Mouse (Mus musculus) intestine, postnatal 0 days (tissue): ENCODE data around the gene Gm960. TPM values are rescaled to one million over a fixed set of nuclear protein-coding genes. Genes with fewer than 3 reads are reported as not detected.

Source experiments
- ATAC-seq: fragments of 200-750 bp; cut with Nextera tagmentation; 2 replicates; pipeline ENCODE4 v1.8.0; 2017; ENCODE audit warnings: mild to moderate bottlenecking, moderate TSS enrichment, moderate library complexity
- H3K27ac ChIP-seq: fragments of 300-500 bp; sonication (generic); 2 replicates; pipeline ENCODE4 v1.5.1; 2014; ENCODE audit warnings: mild to moderate bottlenecking, low read depth, low read length, moderate library complexity
- H3K27me3 ChIP-seq: fragments of 300-500 bp; sonication (generic); replicated peaks from 2 replicates; pipeline ENCODE4 v1.6.1; 2014; ENCODE audit warnings: low read length, mixed read lengths; ENCODE audit not compliant: control insufficient read depth, insufficient read depth
- H3K36me3 ChIP-seq: fragments of 300-500 bp; sonication (generic); 2 replicates; pipeline ENCODE4 v1.6.1; 2014; ENCODE audit warnings: mild to moderate bottlenecking, moderate library complexity; ENCODE audit not compliant: control insufficient read depth, insufficient read depth
- H3K4me1 ChIP-seq: fragments of 300-500 bp; sonication (generic); replicated peaks from 2 replicates; pipeline ENCODE4 v1.6.1; 2014; ENCODE audit warnings: antibody characterized with exemption, low read length, mixed read lengths; ENCODE audit not compliant: control insufficient read depth, insufficient read depth
- H3K4me2 ChIP-seq: fragments of 300-500 bp; sonication (generic); replicated peaks from 2 replicates; pipeline ENCODE4 v1.6.1; 2014; ENCODE audit warnings: low read depth, mild to moderate bottlenecking, moderate library complexity
- H3K4me3 ChIP-seq: fragments of 300-500 bp; sonication (generic); 2 replicates; pipeline ENCODE4 v1.5.1; 2014; ENCODE audit warnings: low read depth, low read length
- H3K9ac ChIP-seq: fragments of 300-500 bp; sonication (generic); 2 replicates; pipeline ENCODE4 v1.6.1; 2014; ENCODE audit warnings: mild to moderate bottlenecking, low read depth, low read length
- H3K9me3 ChIP-seq: fragments of 300-500 bp; sonication (generic); 2 replicates; pipeline ENCODE4 v1.6.1; 2016; ENCODE audit warnings: mixed run types; ENCODE audit not compliant: control insufficient read depth
- CTCF ChIP-seq: sonication (generic); IDR thresholded peaks from 2 replicates; pipeline ENCODE4 v1.5.1; 2016; ENCODE audit warnings: low read depth, mild to moderate bottlenecking, control low read depth, antibody characterized with exemption, moderate library complexity
- WGBS: fragments of 180-500 bp; shearing (Covaris S2); extraction: QIAGEN DNeasy Blood & Tissue Kit; methylation state at CpG from one replicate; pipeline ENCODE4 v1.1.7; 2014; 5-methylcytosine and 5-hydroxymethylcytosine counted together
- polyA plus RNA-seq: library from polyadenylated mRNA; unstranded; fragments of >200 nt; fragmentation: Nextera tagmentation; extraction: Ambion mirVana; gene quantifications from 2 replicates; pipeline ENCODE4 v1.2.1, GENCODE M21; 2015

Gm960 gene
- polyA plus RNA-seq, 1 experiment from 2014 or later = 1.1 TPM

- Histone ChIP-seq H3K27ac (no peak overlapping the region), H3K27me3 (no peaks in the 10 kb centered on the region), H3K4me3 (no peak overlapping the region), H3K9ac (no peak overlapping the region), H3K9me3 (no peaks in the 10 kb centered on the region), H3K36me3 (no peaks in the 10 kb centered on the region), H3K4me1 (no peaks in the 10 kb centered on the region), H3K4me2 (no peak overlapping the region)
- no peak for ATAC-seq
- whole genome bisulfite sequencing = 44% methylated on average over 10 of the region's 10 CpGs
- TF ChIP-seq CTCF = peak; percentile 59
These were observed 54.2 kb downstream of the Gm960 start for GRCm38 (mm10) chr19:4644271-4644670.

- H3K4me2 ChIP-seq = no peak overlapping the region
- no peaks in the 10 kb centered on the region for H3K27me3 ChIP-seq
- H3K36me3 ChIP-seq = no peaks in the 10 kb centered on the region
- 67% methylated on average over 4 of the region's 4 CpGs for WGBS
- peak; percentile 35 for TF ChIP-seq CTCF
- H3K9me3 ChIP-seq = no peaks in the 10 kb centered on the region
- H3K9ac ChIP-seq = no peak overlapping the region
- H3K4me1 ChIP-seq = no peaks in the 10 kb centered on the region
- ATAC-seq = no peak
- no peak overlapping the region for H3K4me3 ChIP-seq
- H3K27ac ChIP-seq = no peak overlapping the region
These were observed 62.5 kb downstream of the Gm960 start for GRCm38 (mm10) chr19:4635986-4636385.

GRCm38 (mm10) chr19:4628819-4629218 is 69.6 kb downstream of the Gm960 start:
- no peak for ATAC-seq
- Histone ChIP-seq H3K9me3 (no peaks in the 10 kb centered on the region), H3K4me3 (no peak overlapping the region), H3K27me3 (no peaks in the 10 kb centered on the region), H3K9ac (no peak overlapping the region), H3K36me3 (no peaks in the 10 kb centered on the region), H3K4me2 (no peak overlapping the region), H3K4me1 (no peaks in the 10 kb centered on the region), H3K27ac (no peak overlapping the region)
- 0% methylated on average over 1 of the region's 1 CpGs for WGBS
- peak; percentile 91 for TF ChIP-seq CTCF

- peak overlapping the region; percentile 97 for H3K4me2 ChIP-seq
- H3K9ac ChIP-seq = peak overlapping the region; percentile 81
- no peak; the same call in none of the 2 replicates for ATAC-seq
- H3K4me3 ChIP-seq = peak overlapping the region; percentile 96
- H3K4me1 ChIP-seq = no peaks in the 10 kb centered on the region
- peak overlapping the region; percentile 82 for H3K27ac ChIP-seq
- WGBS = under 1% methylated on average over 35 of the region's 35 CpGs
- H3K27me3 ChIP-seq = no peaks in the 10 kb centered on the region
- no peak for TF ChIP-seq CTCF
- no peaks in the 10 kb centered on the region for H3K9me3 ChIP-seq
- peaks cover 23% of the 10 kb centered on the region for H3K36me3 ChIP-seq
These were observed 72.5 kb downstream of the Gm960 start for GRCm38 (mm10) chr19:4625829-4626535.

DNA sequence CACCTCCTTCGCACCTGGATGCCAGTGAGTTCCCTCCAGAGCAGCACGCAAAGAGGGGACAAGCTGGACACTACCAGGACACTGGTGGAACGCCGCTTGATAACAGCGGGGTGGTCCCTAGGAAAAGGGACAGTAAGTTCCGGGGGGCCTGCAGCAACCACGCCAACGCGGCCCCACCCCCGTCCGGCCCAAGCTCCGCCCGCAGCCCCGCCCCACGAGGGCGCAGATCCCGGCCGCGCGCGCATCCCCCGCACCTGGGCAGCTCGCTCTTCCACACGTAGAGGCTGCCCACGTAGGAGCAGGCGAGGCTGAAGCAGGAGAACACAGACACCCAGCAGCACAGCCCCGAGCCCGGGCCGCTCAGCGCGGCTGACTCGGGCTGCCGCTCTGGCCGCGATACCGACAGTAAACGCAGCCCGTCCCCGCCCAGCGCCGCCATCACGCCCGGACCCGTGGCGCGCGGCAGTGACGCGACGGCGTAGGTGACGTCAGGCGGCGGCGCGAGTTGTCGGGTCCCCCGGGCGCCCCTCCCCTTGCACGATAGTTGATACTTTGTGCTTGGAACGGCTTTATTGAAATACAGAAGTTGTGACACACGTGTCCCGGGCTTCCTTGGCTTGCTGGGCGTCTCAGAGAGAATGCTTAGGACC is 73.2 kb downstream of the Gm960 start, which contains the start of gene Rce1:
Gene Rce1, minus strand, starts transcription at position 463 of the 650 bp plus-strand sequence.
- peak within 1 kb of the TSS; percentile 82 for H3K27ac ChIP-seq
- H3K4me2 ChIP-seq = peak within 1 kb of the TSS; percentile 97
- no peaks in the 10 kb centered on the region for H3K27me3 ChIP-seq
- H3K36me3 ChIP-seq = peaks cover 28% of the 10 kb centered on the region
- H3K4me3 ChIP-seq = peak within 1 kb of the TSS; percentile 96
- peak; percentile 91 for ATAC-seq
- H3K9ac ChIP-seq = peak within 1 kb of the TSS; percentile 81
- TF ChIP-seq CTCF = no peak
- H3K9me3 ChIP-seq = no peaks in the 10 kb centered on the region
- whole genome bisulfite sequencing = under 1% methylated on average over 63 of the region's 64 CpGs
- no peaks in the 10 kb centered on the region for H3K4me1 ChIP-seq

DNA sequence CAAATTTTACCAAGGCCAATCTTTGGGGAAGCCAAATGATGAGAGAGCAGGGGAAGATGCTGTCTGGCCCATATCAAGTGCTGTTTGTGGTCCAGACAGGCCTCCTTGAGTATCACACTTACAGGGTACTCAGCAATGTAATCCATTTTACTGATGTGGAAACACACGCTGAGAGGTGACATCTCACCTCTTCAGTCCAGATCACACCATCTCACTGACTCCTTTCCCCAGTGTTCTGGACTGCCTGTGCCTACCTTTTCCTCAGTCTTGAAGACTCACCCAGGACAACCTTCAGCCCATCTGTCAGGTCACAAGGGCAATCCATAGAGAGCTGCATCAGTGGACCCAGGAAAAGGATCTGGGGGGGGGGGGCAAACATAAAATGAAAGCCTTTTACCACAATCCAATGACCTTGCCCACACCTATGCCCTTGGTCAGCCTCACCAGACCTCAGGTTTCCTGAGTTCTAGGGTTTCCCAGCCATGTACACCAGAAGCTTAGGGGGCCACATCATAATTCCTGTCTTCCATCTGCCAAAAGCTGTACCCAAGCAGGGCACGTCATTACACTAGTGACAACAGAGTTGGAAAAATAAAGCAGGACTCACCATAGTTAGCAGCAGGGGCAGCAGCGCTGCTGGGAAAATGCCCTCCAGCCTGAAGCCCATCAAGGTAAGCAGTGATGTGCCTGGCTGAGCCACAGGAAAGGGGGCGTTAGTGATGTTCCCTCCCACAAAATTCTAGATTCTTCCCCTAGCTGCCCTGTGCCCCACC is 73.9 kb downstream of the Gm960 start:
- WGBS = 26% methylated on average over 4 of the region's 4 CpGs
- peak overlapping the region; percentile 82; the same call in 1 of the 2 replicates for H3K27ac ChIP-seq
- TF ChIP-seq CTCF = no peak

More for the DNA sequence above, 73.9 kb downstream of the Gm960 start:
- H3K4me2 ChIP-seq = peak overlapping the region; percentile 97
- no peaks in the 10 kb centered on the region for H3K9me3 ChIP-seq
- no peaks in the 10 kb centered on the region for H3K4me1 ChIP-seq
- H3K27me3 ChIP-seq = no peaks in the 10 kb centered on the region
- no peak; the same call in 1 of the 2 replicates for ATAC-seq
- H3K4me3 ChIP-seq = peak overlapping the region; percentile 96
- H3K36me3 ChIP-seq = peaks cover 28% of the 10 kb centered on the region
- H3K9ac ChIP-seq = peak overlapping the region; percentile 81
